ENCODE assay signal across 20 mouse cellular contexts in the genomic region with DNA sequence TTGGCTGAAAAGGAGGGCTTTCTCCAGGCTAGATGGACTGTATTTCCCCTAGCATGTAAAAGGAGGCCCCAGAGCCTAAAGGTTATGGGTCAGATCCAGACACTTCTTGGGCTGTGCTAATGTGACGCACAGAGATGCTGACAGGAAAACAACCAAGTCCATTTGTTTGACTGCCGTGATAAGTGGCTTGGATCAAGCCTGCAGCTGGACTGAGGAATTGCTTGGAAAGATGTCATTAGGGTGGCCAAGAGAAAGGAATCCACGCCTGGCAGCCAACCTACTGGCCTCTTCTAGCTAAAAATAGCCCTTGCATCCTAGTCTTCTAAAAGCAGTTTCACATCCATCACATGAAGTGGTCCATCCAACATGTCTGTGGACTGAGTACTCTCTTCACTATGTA.
DNase-seq lines count a peak whose midpoint lies in the region; ATAC-seq and TF ChIP-seq lines count a peak whose summit lies in the region.
"Had no signal": no experiment of that assay in that cellular context is flagged by ENCODE, and none has a peak within 500 bp of the region (broad histone marks: within the 10 kb centered on the region; RNA-seq: fewer than 3 reads in every experiment).

No protein-coding gene starts in this region.

- intact Hi-C loops in heart, adult 2 months (cut with DNase I), result loop anchor here (10.0 kb wide), 2 partner anchors 158 to 208 kb away; no protein-coding TSS in a partner anchor
- intact Hi-C loops in heart, postnatal 36 days (cut with DNase I), result no loop called here

- H3K9me3 ChIP-seq in heart, embryonic 11.5 days (replicated peaks; ENCODE audit: control insufficient read depth, low read length), result no peaks in the 10 kb centered on the region
- H3K9me3 ChIP-seq in heart, postnatal 0 days (replicated peaks; ENCODE audit: control insufficient read depth, low read length), result no peaks in the 10 kb centered on the region
- H3K9me3 ChIP-seq in forebrain, postnatal 0 days (ENCODE audit: low read length), result no peaks in the 10 kb centered on the region
- H3K9me3 ChIP-seq: embryonic facial prominence, embryonic 15.5 days; forebrain, embryonic 10.5 days; hindbrain, embryonic 12.5 days had no signal

- 34% methylated on average over 3 of the region's 3 CpGs for WGBS in heart, adult 2 months
- WGBS in heart, embryonic 11.5 days (ENCODE audit: insufficient replicate concordance), result 32% methylated on average over 3 of the region's 3 CpGs
- 16% methylated on average over 3 of the region's 3 CpGs for WGBS in heart, postnatal 0 days
- 82% methylated on average over 3 of the region's 3 CpGs for WGBS in forebrain, postnatal 0 days

- H3K9ac ChIP-seq in heart, adult 2 months (ENCODE audit: low read depth, low read length), result no peak overlapping the region
- no peak overlapping the region for H3K9ac ChIP-seq in heart, embryonic 11.5 days (ENCODE audit: low read depth, low read length)
- no peak overlapping the region for H3K9ac ChIP-seq in heart, postnatal 0 days (replicated peaks; ENCODE audit: low read depth, low read length)
- no peak overlapping the region for H3K9ac ChIP-seq in forebrain, postnatal 0 days
- H3K9ac ChIP-seq: embryonic facial prominence, embryonic 15.5 days; hindbrain, embryonic 12.5 days had no signal

- no peak for TF ChIP-seq POLR2A in heart, adult 2 months (IDR thresholded peaks at IDR 0.05; ENCODE audit: insufficient read depth, low read depth, low read length)

- no peak overlapping the region for H3K27ac ChIP-seq in heart, adult 2 months
- no peak overlapping the region for H3K27ac ChIP-seq in heart, embryonic 11.5 days (ENCODE audit: low read depth, low read length)
- no peak overlapping the region for H3K27ac ChIP-seq in heart, postnatal 0 days (ENCODE audit: low read depth)
- H3K27ac ChIP-seq in forebrain, postnatal 0 days (ENCODE audit: low read depth, low read length), result no peak overlapping the region
- H3K27ac ChIP-seq: embryonic facial prominence, embryonic 15.5 days; forebrain, embryonic 10.5 days; hindbrain, embryonic 12.5 days had no signal

- no peaks in the 10 kb centered on the region for H3K36me3 ChIP-seq in heart, adult 2 months (ENCODE audit: control insufficient read depth, insufficient read depth, low read length)
- H3K36me3 ChIP-seq in heart, embryonic 11.5 days (ENCODE audit: control insufficient read depth, insufficient read depth, low read length), result no peaks in the 10 kb centered on the region
- H3K36me3 ChIP-seq in heart, postnatal 0 days (replicated peaks; ENCODE audit: control insufficient read depth, insufficient read depth, low read length), result no peaks in the 10 kb centered on the region
- no peaks in the 10 kb centered on the region for H3K36me3 ChIP-seq in forebrain, postnatal 0 days (ENCODE audit: insufficient read depth)
- H3K36me3 ChIP-seq: embryonic facial prominence, embryonic 15.5 days; forebrain, embryonic 10.5 days; hindbrain, embryonic 12.5 days had no signal

- no peak for ATAC-seq in heart, embryonic 11.5 days (replicated peaks; ENCODE audit: insufficient number of reproducible peaks, low FRiP score, low TSS enrichment)
- ATAC-seq in heart, postnatal 0 days (ENCODE audit: insufficient read depth, low read depth), result no peak
- ATAC-seq in forebrain, postnatal 0 days, result no peak
- ATAC-seq: forebrain, embryonic 14.5 days; hindbrain, embryonic 16.5 days; inflammation-experienced regulatory T-cells, adult 6 months; intestine, postnatal 0 days had no signal

- no peaks in the 10 kb centered on the region for H3K79me2 ChIP-seq in heart, adult 2 months (replicated peaks; ENCODE audit: control insufficient read depth, insufficient read depth, low read length)

- DNase-seq in heart, adult 2 months, result peak; percentile 26 to 52
- DNase-seq in heart, postnatal 0 days (ENCODE audit: low spot score), result peak; percentile 22
- DNase-seq in heart, postnatal 36 days, result peak; percentile 19 to 31
- DNase-seq in kidney, adult 8-10 months, result no peak
- no peak for DNase-seq in forebrain, postnatal 0 days
- DNase-seq: adrenal gland, adult 8-10 months; cerebellum, adult 11 months; cerebellum, adult 8-10 months; cerebellum, postnatal 14 days; embryo, embryonic 11 days; kidney, adult 9 months had no signal

- no peak overlapping the region for H3K4me2 ChIP-seq in heart, embryonic 11.5 days
- H3K4me2 ChIP-seq in heart, postnatal 0 days (ENCODE audit: low read depth, low read length), result no peak overlapping the region
- no peak overlapping the region for H3K4me2 ChIP-seq in forebrain, postnatal 0 days (ENCODE audit: low read depth)
- H3K4me2 ChIP-seq: embryonic facial prominence, embryonic 15.5 days; hindbrain, embryonic 12.5 days had no signal

- H3K4me3 ChIP-seq in heart, adult 2 months, result no peak overlapping the region
- no peak overlapping the region for H3K4me3 ChIP-seq in heart, embryonic 11.5 days (ENCODE audit: low read depth, low read length)
- H3K4me3 ChIP-seq in heart, postnatal 0 days (ENCODE audit: low read depth, low read length), result no peak overlapping the region
- H3K4me3 ChIP-seq in forebrain, postnatal 0 days (ENCODE audit: low read depth, low read length), result no peak overlapping the region
- H3K4me3 ChIP-seq: embryonic facial prominence, embryonic 15.5 days; erythroblast, embryonic 14.5 days; forebrain, embryonic 10.5 days; hindbrain, embryonic 12.5 days had no signal

- TF ChIP-seq EP300 in heart, adult 2 months (IDR thresholded peaks at IDR 0.05; ENCODE audit: insufficient read depth, low read depth, low read length), result no peak
- TF ChIP-seq EP300 in heart, postnatal 0 days (IDR thresholded peaks at IDR 0.05; ENCODE audit: low read depth), result no peak

- no peaks in the 10 kb centered on the region for H3K27me3 ChIP-seq in heart, adult 2 months (ENCODE audit: control insufficient read depth, insufficient read depth, low read length)
- no peaks in the 10 kb centered on the region for H3K27me3 ChIP-seq in heart, embryonic 11.5 days (ENCODE audit: control insufficient read depth, insufficient read depth, low read length)
- no peaks in the 10 kb centered on the region for H3K27me3 ChIP-seq in heart, postnatal 0 days (ENCODE audit: control insufficient read depth, insufficient read depth, low read length)
- H3K27me3 ChIP-seq in forebrain, postnatal 0 days (ENCODE audit: insufficient read depth, low read length), result no peaks in the 10 kb centered on the region
- H3K27me3 ChIP-seq: embryonic facial prominence, embryonic 15.5 days; hindbrain, embryonic 12.5 days had no signal

- H3K4me1 ChIP-seq in heart, adult 2 months (ENCODE audit: control insufficient read depth, insufficient read depth, low read length), result no peaks in the 10 kb centered on the region
- no peaks in the 10 kb centered on the region for H3K4me1 ChIP-seq in heart, embryonic 11.5 days (ENCODE audit: control insufficient read depth, insufficient read depth, low read length)
- no peaks in the 10 kb centered on the region for H3K4me1 ChIP-seq in heart, postnatal 0 days (ENCODE audit: control insufficient read depth, insufficient read depth)
- H3K4me1 ChIP-seq in forebrain, postnatal 0 days (ENCODE audit: insufficient read depth), result no peaks in the 10 kb centered on the region
- H3K4me1 ChIP-seq: embryonic facial prominence, embryonic 15.5 days; hindbrain, embryonic 12.5 days had no signal

- peak; percentile 11; the same call in 1 of the 2 replicates for TF ChIP-seq CTCF in heart, adult 2 months (IDR thresholded peaks at IDR 0.05)
- no peak for TF ChIP-seq CTCF in heart, postnatal 0 days (IDR thresholded peaks at IDR 0.05; ENCODE audit: low read depth)
- TF ChIP-seq CTCF in forebrain, postnatal 0 days (IDR thresholded peaks at IDR 0.05; ENCODE audit: low read depth), result no peak

Comparison
In these comparisons a context has a peak if more than half of its experiments do, and no peak if none do; other contexts are left out.
1. DNase-seq: peak in heart, adult 2 months (2 of 2), heart, postnatal 0 days (single experiment) and heart, postnatal 36 days (2 of 2); none in kidney, adult 8-10 months (0 of 2) and forebrain, postnatal 0 days (single experiment).